Mouse (Mus musculus) cortical plate, adult 2 months (tissue): ENCODE measurements around the gene Prpf8.

Experiments used
- CTCF ChIP-seq: fragments of 200-500 bp; IDR thresholded peaks from 2 replicates; pipeline ENCODE4 v1.5.1; 2011; ENCODE audit warnings: mild to moderate bottlenecking, control low read depth, low read length; ENCODE audit not compliant: insufficient read depth; ENCODE audit errors: extremely low read depth
- POLR2A ChIP-seq: fragments of 200-500 bp; IDR thresholded peaks from 2 replicates; pipeline ENCODE4 v1.6.1; 2011; ENCODE audit warnings: mild to moderate bottlenecking, low read length, control low read depth; ENCODE audit not compliant: insufficient read depth; ENCODE audit errors: extremely low read depth

DNA sequence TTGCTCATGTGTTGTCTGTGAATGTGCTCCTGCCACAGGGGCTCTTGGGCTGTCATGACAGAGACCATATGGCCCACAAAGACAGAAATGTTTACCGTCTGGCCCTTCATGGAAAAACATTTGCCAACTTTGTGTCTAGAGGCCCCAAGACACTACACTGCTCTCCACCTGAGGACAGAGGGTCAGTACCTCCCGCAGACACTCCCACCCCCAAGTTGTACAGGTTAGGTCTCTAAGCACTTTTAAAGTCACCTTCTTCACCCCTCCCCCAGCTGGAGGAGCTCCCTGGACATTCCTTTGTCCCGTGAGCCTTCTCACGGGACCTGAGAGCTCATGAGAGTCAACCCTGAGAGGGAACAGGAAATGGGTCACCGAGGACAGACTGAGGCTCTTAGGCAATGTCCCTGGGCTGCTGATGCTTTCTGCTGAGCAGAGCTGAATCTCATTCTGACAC lies 63.1 kb downstream of the Prpf8 start:
- TF ChIP-seq CTCF, result no peak
- TF ChIP-seq POLR2A, result no peak
